Mouse (Mus musculus) heart, embryonic 16.5 days (tissue): ENCODE results near the gene Pard6a. TPM values are rescaled to one million over a fixed set of nuclear protein-coding genes. Genes with fewer than 3 reads are reported as not detected.

Experiments
- ATAC-seq: fragments of 200-750 bp; cut with Nextera tagmentation; replicated peaks from 2 replicates; pipeline ENCODE4 v1.8.0; 2017; ENCODE audit warnings: moderate number of reproducible peaks; ENCODE audit not compliant: insufficient read depth, low FRiP score; ENCODE audit errors: extremely low read depth
- H3K27ac ChIP-seq: fragments of 300-500 bp; sonication (generic); 2 replicates; pipeline ENCODE4 v1.5.1; 2014; ENCODE audit warnings: mild to moderate bottlenecking, low read length, control low read depth, moderate library complexity
- H3K27me3 ChIP-seq: fragments of 300-500 bp; sonication (generic); 2 replicates; pipeline ENCODE4 v1.6.1; 2014; ENCODE audit warnings: low read length, mixed read lengths; ENCODE audit not compliant: control insufficient read depth, insufficient read depth
- H3K36me3 ChIP-seq: fragments of 300-500 bp; sonication (generic); 2 replicates; pipeline ENCODE4 v1.6.1; 2014; ENCODE audit not compliant: control insufficient read depth, insufficient read depth
- H3K4me1 ChIP-seq: fragments of 300-500 bp; sonication (generic); 2 replicates; pipeline ENCODE4 v1.6.1; 2014; ENCODE audit warnings: low read length, mixed read lengths; ENCODE audit not compliant: control insufficient read depth, insufficient read depth
- H3K4me2 ChIP-seq: fragments of 300-500 bp; sonication (generic); 2 replicates; pipeline ENCODE4 v1.6.1; 2014; ENCODE audit warnings: low read depth, mild to moderate bottlenecking, control low read depth, low read length
- H3K4me3 ChIP-seq: fragments of 300-500 bp; sonication (generic); 2 replicates; pipeline ENCODE4 v1.5.1; 2014; ENCODE audit warnings: mild to moderate bottlenecking, control low read depth, low read length
- H3K9ac ChIP-seq: fragments of 300-500 bp; sonication (generic); 2 replicates; pipeline ENCODE4 v1.6.1; 2014; ENCODE audit warnings: low read length, control low read depth
- H3K9me3 ChIP-seq: fragments of 300-500 bp; sonication (generic); replicated peaks from 2 replicates; pipeline ENCODE4 v1.6.1; 2016; ENCODE audit warnings: low read length; ENCODE audit not compliant: control insufficient read depth
- WGBS: fragments of 180-500 bp; shearing (Covaris S2); extraction: QIAGEN DNeasy Blood & Tissue Kit; methylation state at CpG from one replicate; pipeline ENCODE4 v1.1.7; 2014; 5-methylcytosine and 5-hydroxymethylcytosine counted together
- polyA plus RNA-seq: library from polyadenylated mRNA; unstranded; fragments of >200 nt; fragmentation: Nextera tagmentation; extraction: Ambion mirVana; gene quantifications from 2 replicates; pipeline ENCODE4 v1.2.1, GENCODE M21; 2015

The Pard6a gene
- 13.6 and 17.5 TPM in 2 replicates for polyA plus RNA-seq

GRCm38 (mm10) chr8:105700966-105701824, at the start of gene Pard6a, which contains the start of gene Acd:
TSS of gene Pard6a (plus strand) at chr8:105701148.
TSS of gene Acd (minus strand) at chr8:105701102.
- Histone ChIP-seq H3K4me2 (peak within 1 kb of the TSS; percentile 80), H3K27ac (peak within 1 kb of the TSS; percentile 95), H3K9ac (peak within 1 kb of the TSS; percentile 71), H3K4me3 (peak within 1 kb of the TSS; percentile 64), H3K36me3 (peaks cover 6% of the 10 kb centered on the region), H3K9me3 (no peaks in the 10 kb centered on the region), H3K4me1 (peaks cover 15% of the 10 kb centered on the region), H3K27me3 (no peaks in the 10 kb centered on the region)
- WGBS = under 1% methylated on average over 60 of the region's 60 CpGs
- peak; percentile 79 for ATAC-seq

DNA sequence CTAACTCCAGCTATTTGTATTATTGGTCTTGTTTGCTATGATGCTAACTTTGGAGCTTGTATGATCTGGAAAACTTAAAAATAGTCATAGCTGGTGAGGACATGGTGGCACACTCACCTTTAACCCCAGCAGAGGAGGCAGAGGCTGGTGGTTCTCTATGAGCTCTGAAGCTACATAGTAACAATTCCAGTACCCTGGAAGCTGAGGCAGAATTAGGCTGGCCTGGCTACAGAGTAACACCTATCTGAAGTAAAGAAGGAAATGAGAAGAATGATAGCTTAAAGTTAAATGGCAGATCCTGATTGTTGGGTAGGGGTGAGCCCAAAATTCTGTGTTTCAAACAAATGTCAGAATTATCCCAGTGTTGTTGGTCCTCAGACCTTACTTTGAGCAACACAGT, 43.3 kb upstream of the Pard6a start:
- ATAC-seq = no peak
- H3K4me2 ChIP-seq = no peak overlapping the region
- H3K36me3 ChIP-seq = peaks cover 14% of the 10 kb centered on the region
- no peak overlapping the region for H3K4me3 ChIP-seq
- H3K27ac ChIP-seq = no peak overlapping the region
- H3K4me1 ChIP-seq = no peaks in the 10 kb centered on the region
- H3K27me3 ChIP-seq = no peaks in the 10 kb centered on the region
- no peaks in the 10 kb centered on the region for H3K9me3 ChIP-seq
- H3K9ac ChIP-seq = no peak overlapping the region

DNA sequence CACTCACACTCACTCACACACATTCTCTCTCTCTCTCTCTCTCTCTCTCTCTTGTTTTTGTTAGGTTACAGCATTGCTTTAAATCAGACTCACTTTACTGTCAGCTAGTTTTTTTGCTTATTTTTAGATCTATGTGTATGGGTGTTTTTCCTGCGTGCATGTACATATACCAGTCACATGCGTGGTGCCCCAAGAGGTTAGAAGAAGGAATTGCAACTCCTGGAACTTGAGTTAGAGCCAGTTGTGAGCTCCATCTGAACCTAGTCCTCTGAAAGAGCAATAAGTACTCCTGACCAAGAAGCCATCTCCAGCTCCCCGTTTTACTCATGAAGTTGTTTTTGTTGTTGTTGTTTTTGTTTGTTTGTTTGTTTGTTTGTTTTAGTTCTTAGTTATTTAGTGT, 39.8 kb upstream of the Pard6a start:
- no peak for ATAC-seq
- Histone ChIP-seq H3K9me3 (no peaks in the 10 kb centered on the region), H3K4me2 (no peak overlapping the region), H3K27me3 (no peaks in the 10 kb centered on the region), H3K9ac (no peak overlapping the region), H3K4me3 (no peak overlapping the region), H3K4me1 (no peaks in the 10 kb centered on the region), H3K36me3 (peaks cover 18% of the 10 kb centered on the region), H3K27ac (no peak overlapping the region)
- WGBS = 64% methylated on average over 3 of the region's 3 CpGs

DNA sequence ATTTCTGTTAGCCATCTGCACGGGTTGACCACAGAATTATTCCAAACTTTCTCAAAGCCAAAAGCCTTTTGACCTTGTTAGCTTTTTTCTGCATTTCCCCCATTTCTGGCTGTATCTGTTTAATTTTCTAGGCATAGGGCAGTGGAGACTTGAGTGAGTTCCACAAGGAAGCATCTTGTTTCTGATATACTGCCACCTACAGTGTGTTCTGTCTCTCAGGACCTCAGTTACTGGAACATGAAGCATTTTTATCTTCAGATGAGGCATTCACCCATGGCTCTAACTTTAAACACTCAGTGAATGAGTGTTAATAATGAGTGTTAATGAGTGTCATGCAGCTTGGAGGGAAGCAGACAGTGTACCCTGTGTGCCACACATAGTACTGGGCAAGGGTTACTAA, 23.1 kb upstream of the Pard6a start:
- H3K9ac ChIP-seq = no peak overlapping the region; the same call in 1 of the 2 replicates
- ATAC-seq = no peak
- H3K27ac ChIP-seq = no peak overlapping the region
- H3K4me2 ChIP-seq = no peak overlapping the region
- H3K4me1 ChIP-seq = no peaks in the 10 kb centered on the region
- no peak overlapping the region for H3K4me3 ChIP-seq
- H3K36me3 ChIP-seq = peaks cover 62% of the 10 kb centered on the region
- no peaks in the 10 kb centered on the region for H3K9me3 ChIP-seq
- no peaks in the 10 kb centered on the region for H3K27me3 ChIP-seq
- WGBS = 77% methylated on average over 1 of the region's 1 CpGs

DNA sequence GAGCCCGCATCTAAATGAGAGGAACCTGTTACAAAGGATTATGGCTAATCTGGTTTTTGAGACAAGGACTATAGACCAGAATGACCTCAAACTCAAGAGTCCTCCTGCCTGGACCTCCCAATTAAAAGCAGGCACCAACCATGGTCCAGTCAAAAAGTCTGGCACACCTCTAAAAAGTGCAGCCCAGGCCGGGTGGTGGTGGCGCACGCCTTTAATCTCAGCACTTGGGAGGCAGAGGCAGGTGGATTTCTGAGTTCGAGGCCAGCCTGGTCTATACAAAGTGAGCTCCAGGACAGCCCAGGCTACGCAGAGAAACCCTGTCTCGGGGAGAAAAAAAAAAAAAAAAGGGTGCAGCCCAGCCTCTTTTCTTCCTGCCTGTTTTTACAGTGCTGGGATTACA, 15.6 kb upstream of the Pard6a start:
- 69% methylated on average over 7 of the region's 7 CpGs for WGBS
- Histone ChIP-seq H3K9ac (no peak overlapping the region), H3K27me3 (no peaks in the 10 kb centered on the region; the same call in 1 of the 2 replicates), H3K27ac (peak overlapping the region; percentile 46; the same call in 1 of the 2 replicates), H3K36me3 (peaks cover 23% of the 10 kb centered on the region), H3K9me3 (no peaks in the 10 kb centered on the region), H3K4me1 (peaks cover 3% of the 10 kb centered on the region), H3K4me2 (peak overlapping the region; percentile 55), H3K4me3 (peak overlapping the region; percentile 32; the same call in 1 of the 2 replicates)
- no peak for ATAC-seq

DNA sequence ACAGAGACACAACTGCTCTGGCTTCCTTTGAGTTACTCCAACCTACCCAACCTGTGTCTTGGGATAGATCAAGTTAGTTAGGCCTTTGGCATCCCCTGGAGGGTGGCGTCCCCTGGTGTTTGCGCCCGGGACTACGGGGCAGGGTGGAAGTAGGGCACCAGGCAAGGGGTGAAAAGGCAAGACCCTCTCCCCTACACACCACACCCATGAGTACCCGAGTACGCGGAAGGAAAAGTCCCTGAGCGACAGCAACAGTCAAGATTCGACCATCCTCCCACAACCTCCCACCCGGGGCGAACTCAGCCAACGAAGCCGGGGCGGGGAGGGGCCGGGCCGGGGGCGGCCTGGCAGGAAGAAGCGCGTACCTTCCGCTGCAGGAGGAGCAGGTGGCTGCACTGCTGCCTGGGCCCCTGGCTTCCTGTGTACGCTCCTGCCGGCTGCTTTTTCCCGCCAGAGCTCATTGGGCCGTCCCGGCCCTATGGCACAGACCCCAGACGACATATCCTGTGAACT, 15.1 kb upstream of the Pard6a start, which contains the start of gene Carmil2:
TSS of gene Carmil2 (plus strand) at position 479 of the 513 bp plus-strand sequence.
- peak within 1 kb of the TSS; percentile 44 for H3K9ac ChIP-seq
- WGBS = 13% methylated on average over 26 of the region's 26 CpGs
- ATAC-seq = peak; percentile 77
- H3K27me3 ChIP-seq = no peaks in the 10 kb centered on the region; the same call in 1 of the 2 replicates
- H3K4me2 ChIP-seq = peak within 1 kb of the TSS; percentile 55
- H3K4me1 ChIP-seq = peaks cover 3% of the 10 kb centered on the region
- H3K9me3 ChIP-seq = no peaks in the 10 kb centered on the region
- H3K4me3 ChIP-seq = peak within 1 kb of the TSS; percentile 32
- H3K27ac ChIP-seq = peak within 1 kb of the TSS; percentile 66
- H3K36me3 ChIP-seq = peaks cover 18% of the 10 kb centered on the region

DNA sequence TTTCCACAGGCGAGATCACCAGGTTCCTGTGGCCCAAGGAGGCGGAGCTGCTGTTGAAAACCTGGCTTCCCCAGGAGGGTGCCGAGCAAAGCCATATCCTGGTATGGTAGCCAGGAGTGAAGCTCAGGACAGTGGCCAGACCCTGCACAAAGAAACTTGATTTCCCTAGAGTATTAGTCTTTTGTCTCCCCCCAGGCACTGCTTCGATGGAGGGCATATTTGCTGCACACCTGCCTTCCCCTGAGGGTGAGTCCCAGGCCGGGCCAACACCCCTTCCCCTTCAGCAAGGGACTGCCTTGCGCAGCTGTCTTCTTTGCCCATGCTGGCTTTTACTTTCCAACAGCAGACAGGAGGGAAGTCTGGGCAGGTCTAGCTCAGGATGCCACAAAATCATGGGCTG, 14.4 kb upstream of the Pard6a start:
- peaks cover 3% of the 10 kb centered on the region for H3K4me1 ChIP-seq
- no peaks in the 10 kb centered on the region for H3K9me3 ChIP-seq
- H3K27ac ChIP-seq = peak overlapping the region; percentile 66
- peak overlapping the region; percentile 32; the same call in 1 of the 2 replicates for H3K4me3 ChIP-seq
- H3K27me3 ChIP-seq = no peaks in the 10 kb centered on the region; the same call in 1 of the 2 replicates
- WGBS = 67% methylated on average over 6 of the region's 6 CpGs
- peak overlapping the region; percentile 44; the same call in 1 of the 2 replicates for H3K9ac ChIP-seq
- peak overlapping the region; percentile 55 for H3K4me2 ChIP-seq
- ATAC-seq = no peak
- H3K36me3 ChIP-seq = peaks cover 11% of the 10 kb centered on the region

DNA sequence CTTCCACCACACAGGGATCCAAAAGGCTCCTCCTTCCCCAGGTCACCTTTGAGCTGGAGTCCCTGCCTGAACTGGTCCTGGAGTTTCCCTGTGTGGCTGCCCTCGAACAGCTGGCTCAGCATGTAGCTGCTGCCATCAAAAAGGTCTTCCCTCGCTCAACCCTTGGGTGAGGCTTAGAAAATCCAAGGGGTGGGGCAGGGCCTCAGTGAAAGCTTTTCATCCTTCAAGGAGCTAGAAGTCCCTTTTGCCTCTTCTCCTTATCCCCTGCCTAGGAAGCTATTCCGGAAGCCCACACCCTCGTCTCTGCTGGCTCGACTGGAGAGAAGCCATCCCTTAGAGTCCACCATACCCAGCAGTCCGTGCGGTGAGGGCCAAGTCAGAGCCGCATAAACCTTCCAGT, 13.4 kb upstream of the Pard6a start:
- Histone ChIP-seq H3K9ac (no peak overlapping the region), H3K4me3 (no peak overlapping the region), H3K27me3 (no peaks in the 10 kb centered on the region; the same call in 1 of the 2 replicates), H3K9me3 (no peaks in the 10 kb centered on the region), H3K4me1 (peaks cover 3% of the 10 kb centered on the region), H3K4me2 (no peak overlapping the region), H3K27ac (no peak overlapping the region), H3K36me3 (peaks cover 6% of the 10 kb centered on the region; the same call in 1 of the 2 replicates)
- WGBS = 59% methylated on average over 8 of the region's 8 CpGs
- ATAC-seq = no peak
